Mouse (Mus musculus): ENCODE results near the gene Sprr2f.

- TF ChIP-seq EP300 (IDR thresholded peaks at IDR 0.05; ENCODE audit: low read depth): no peak
- no peak for TF ChIP-seq CTCF (IDR thresholded peaks at IDR 0.05; ENCODE audit: low read depth)
Observed at GRCm38 (mm10) chr3:92364887-92365286, at the start of gene Sprr2f.
